ENCODE assay signal across 8 mouse cellular contexts in the genomic region with DNA sequence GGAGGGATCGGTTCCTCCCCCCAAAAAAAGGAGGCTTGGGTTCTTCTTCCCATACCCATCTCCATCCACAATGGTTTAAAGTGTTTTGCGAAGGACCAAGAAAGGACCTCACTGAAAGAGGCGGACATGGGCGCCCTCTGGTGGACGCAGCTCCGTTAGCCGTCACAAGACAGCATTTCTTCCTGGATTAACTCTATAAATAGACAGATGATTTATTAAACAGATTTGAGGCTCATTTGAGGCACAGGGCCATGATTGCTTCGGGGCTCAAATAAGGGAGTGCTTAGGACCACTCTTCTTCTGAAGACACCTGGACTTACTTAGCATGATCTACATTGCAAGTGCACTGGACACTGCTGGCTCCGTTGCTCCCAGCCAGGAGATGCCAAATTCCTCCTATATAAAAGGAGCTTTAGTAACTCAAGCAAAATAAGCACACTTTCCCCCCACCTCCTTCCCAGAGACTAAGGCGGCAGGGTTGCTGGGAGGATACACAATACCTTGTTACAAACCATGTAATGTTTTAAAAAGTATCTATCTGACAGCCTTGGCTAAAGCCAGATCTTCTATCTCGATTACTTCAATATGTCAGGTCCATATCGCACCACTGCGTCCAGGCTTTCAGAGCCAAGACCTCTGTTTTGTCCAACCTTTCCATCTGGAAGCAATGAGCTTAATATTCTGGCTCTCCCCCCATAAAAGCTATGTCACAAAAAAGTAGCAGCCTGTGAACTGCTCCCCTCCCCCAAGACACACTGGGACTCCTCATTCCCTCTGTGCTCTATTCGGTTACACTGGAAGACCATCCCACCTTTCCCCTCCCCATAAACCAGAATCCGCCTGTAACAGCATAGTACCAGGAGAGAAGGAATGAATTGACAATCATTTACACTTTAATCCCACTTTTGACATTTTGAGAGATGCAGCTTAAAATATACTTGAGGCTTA. TPM values are rescaled to one million over a fixed set of nuclear protein-coding genes. Genes with fewer than 3 reads are reported as not detected.
DNase-seq lines count a peak whose midpoint lies in the region; ATAC-seq lines count a peak whose summit lies in the region.

No protein-coding gene starts in this region.

- H3K4me3 ChIP-seq in embryonic facial prominence, embryonic 10.5 days: no peak overlapping the region
- H3K4me3 ChIP-seq in liver, embryonic 11.5 days (ENCODE audit: low read depth, low read length): no peak overlapping the region
- H3K4me3 ChIP-seq in neural tube, embryonic 15.5 days (replicated peaks): no peak overlapping the region

- peaks cover 6% of the 10 kb centered on the region; the same call in 1 of the 2 replicates for H3K27me3 ChIP-seq in embryonic facial prominence, embryonic 10.5 days (replicated peaks; ENCODE audit: low read depth, poor library complexity, severe bottlenecking)
- no peaks in the 10 kb centered on the region for H3K27me3 ChIP-seq in liver, embryonic 11.5 days (replicated peaks; ENCODE audit: control insufficient read depth, insufficient read depth, low read length)
- H3K27me3 ChIP-seq in neural tube, embryonic 15.5 days (replicated peaks): no peaks in the 10 kb centered on the region

- H3K27ac ChIP-seq in embryonic facial prominence, embryonic 10.5 days (replicated peaks): no peak overlapping the region
- H3K27ac ChIP-seq in liver, embryonic 11.5 days (ENCODE audit: low read depth, low read length): no peak overlapping the region
- H3K27ac ChIP-seq in neural tube, embryonic 15.5 days (replicated peaks): no peak overlapping the region

- ATAC-seq in liver, embryonic 11.5 days (replicated peaks; ENCODE audit: low FRiP score): no peak
- peak; percentile 55; the same call in 1 of the 2 replicates for ATAC-seq in neural tube, embryonic 15.5 days (ENCODE audit: low FRiP score)

- H3K9ac ChIP-seq in liver, embryonic 11.5 days (ENCODE audit: low read depth, low read length): no peak overlapping the region
- no peak overlapping the region for H3K9ac ChIP-seq in neural tube, embryonic 15.5 days (replicated peaks)

- H3K4me1 ChIP-seq in embryonic facial prominence, embryonic 10.5 days: peaks cover 28% of the 10 kb centered on the region
- no peaks in the 10 kb centered on the region for H3K4me1 ChIP-seq in liver, embryonic 11.5 days (replicated peaks; ENCODE audit: control insufficient read depth, insufficient read depth, low read length)
- H3K4me1 ChIP-seq in neural tube, embryonic 15.5 days: peaks cover 12% of the 10 kb centered on the region

- no peaks in the 10 kb centered on the region for H3K36me3 ChIP-seq in embryonic facial prominence, embryonic 10.5 days (replicated peaks)
- H3K36me3 ChIP-seq in liver, embryonic 11.5 days (ENCODE audit: control insufficient read depth, insufficient read depth, low read length): no peaks in the 10 kb centered on the region
- H3K36me3 ChIP-seq in neural tube, embryonic 15.5 days: no peaks in the 10 kb centered on the region

- peak; percentile 67 for DNase-seq in 416B (ENCODE audit: low read depth)
- peak; percentile 92 for DNase-seq in adrenal gland, postnatal 10 days
- DNase-seq in embryonic facial prominence, embryonic 10.5 days (ENCODE audit: low spot score): peak; percentile 88
- DNase-seq in heart, adult 9 months (ENCODE audit: low spot score in 2 of 2): peak; percentile 37 to 72
- DNase-seq in kidney, postnatal 10 days: peak; percentile 93
- peak; percentile 70 for DNase-seq in liver, embryonic 11.5 days (ENCODE audit: low spot score)
- DNase-seq in testis, postnatal 10 days (ENCODE audit: low spot score): peak; percentile 94

- no peaks in the 10 kb centered on the region for H3K9me3 ChIP-seq in embryonic facial prominence, embryonic 10.5 days
- no peaks in the 10 kb centered on the region for H3K9me3 ChIP-seq in liver, embryonic 11.5 days (ENCODE audit: control insufficient read depth, low read length)
- H3K9me3 ChIP-seq in neural tube, embryonic 15.5 days (replicated peaks): no peaks in the 10 kb centered on the region

- no peak overlapping the region for H3K4me2 ChIP-seq in liver, embryonic 11.5 days
- H3K4me2 ChIP-seq in neural tube, embryonic 15.5 days: no peak overlapping the region

- WGBS in embryonic facial prominence, embryonic 10.5 days: 23% methylated on average over 15 of the region's 15 CpGs
- 30% methylated on average over 15 of the region's 15 CpGs for WGBS in liver, embryonic 11.5 days
- 35% methylated on average over 15 of the region's 15 CpGs for WGBS in neural tube, embryonic 15.5 days

RNA-seq across cellular contexts. Expression of gene Rdh14, which starts 47.8 kb away (rescaled TPM):
- 10 to 100 TPM; 32.0 to 33.4 TPM for total RNA-seq in adrenal gland, postnatal 10 days (2021)
- 19.6 and 23.8 TPM in 2 replicates for polyA plus RNA-seq in embryonic facial prominence, embryonic 10.5 days (2016; fragmentation: Nextera tagmentation; extraction: Ambion mirVana)
- polyA plus RNA-seq in liver, embryonic 11.5 days (2014; fragmentation: Nextera tagmentation; extraction: Ambion mirVana): 25.5 and 25.9 TPM in 2 replicates
- 46.2 and 47.9 TPM in 2 replicates for polyA plus RNA-seq in neural tube, embryonic 15.5 days (2015; fragmentation: Nextera tagmentation; extraction: Ambion mirVana)
